Mouse (Mus musculus) mouse trophoblast stem cell (cell line): ENCODE results near the gene Nxnl1.
"Not testable (repeated sequence)": the region's sequence is repeated elsewhere in the genome, so short reads cannot be mapped to it uniquely, and the experiment has no call there.

Experiments used
- in situ Hi-C, 2 experiments: fragments of 300-500 bp; cut with MseI, MboI; formaldehyde crosslinking; loops; 2 replicates in 1 of 2; 3 replicates in 1 of 2; pipeline ENCODE4 v1.15.1; 2025

Nxnl1 gene

GRCm38 (mm10) chr8:71558071-71558957, 8.1 kb downstream of the Nxnl1 start, which contains the start of gene Tmem221:
Gene Tmem221 (minus strand): TSS chr8:71558871.
- in situ Hi-C loops: no loop called here

GRCm38 (mm10) chr8:71554644-71555043, 11.8 kb downstream of the Nxnl1 start:
- in situ Hi-C loops: no loop called here

DNA sequence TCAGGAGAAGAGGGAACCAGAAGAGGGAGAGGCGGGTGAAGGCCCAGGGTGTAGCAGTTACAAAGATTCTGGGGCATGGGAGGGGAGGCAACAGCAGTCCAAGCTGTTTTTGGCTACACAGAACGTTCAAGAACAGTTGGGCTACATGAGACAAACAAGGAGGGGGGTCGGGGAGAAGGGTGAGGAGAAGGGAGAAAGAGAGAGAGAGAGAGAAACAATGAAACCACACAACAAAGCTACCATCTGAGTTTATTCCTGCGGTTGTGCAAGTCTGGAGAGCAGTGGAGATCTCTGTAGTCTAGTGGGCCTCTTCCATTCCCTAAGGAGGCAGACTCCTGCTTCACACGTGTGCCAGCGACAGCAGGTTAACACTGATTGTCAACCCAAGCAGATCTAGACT, 12.4 kb downstream of the Nxnl1 start:
- in situ Hi-C loops: no loop called here

DNA sequence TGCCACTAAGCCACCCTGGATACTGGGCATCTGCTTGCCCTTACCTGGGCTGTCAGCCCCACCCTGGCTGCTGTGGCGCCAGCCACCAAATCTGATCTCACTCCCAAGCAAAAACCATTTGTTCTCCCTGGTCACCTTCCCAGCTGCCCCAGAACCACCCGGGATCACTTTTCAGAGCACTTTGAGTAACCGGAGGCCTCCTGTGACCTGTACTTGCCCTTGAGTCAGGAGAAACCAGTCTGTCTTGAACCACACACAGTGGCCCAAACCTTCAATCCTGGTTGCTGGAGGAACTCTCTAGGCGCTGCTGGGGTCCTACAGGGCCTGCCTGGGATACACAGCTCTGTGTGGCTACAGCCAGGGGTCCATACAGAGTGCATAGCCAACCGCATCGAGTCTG, 13.6 kb downstream of the Nxnl1 start:
- in situ Hi-C loops: no loop called here

DNA sequence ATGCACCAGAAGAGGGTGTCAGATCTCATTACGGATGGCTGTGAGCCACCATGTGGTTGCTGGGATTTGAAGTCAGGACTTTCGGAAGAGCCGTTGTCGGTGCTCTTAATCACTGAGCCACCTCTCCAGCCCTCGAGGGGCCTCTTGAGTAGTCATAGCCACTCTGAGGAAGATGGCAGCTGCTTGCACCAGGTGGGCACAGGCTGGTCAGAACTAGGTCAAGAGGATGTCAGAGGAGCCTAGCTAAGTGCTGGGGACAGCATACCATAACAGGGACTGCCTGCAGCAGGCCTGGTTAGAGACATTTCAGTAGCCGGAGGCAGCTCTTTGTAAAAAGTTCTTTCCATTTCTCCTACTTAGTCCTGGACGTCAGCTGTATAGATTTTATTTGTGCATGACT, 15.6 kb downstream of the Nxnl1 start:
- in situ Hi-C loops: no loop called here

- in situ Hi-C loops: no loop called here
These were observed 18.8 kb downstream of the Nxnl1 start for GRCm38 (mm10) chr8:71547590-71547989.

- in situ Hi-C loops: no loop called here
These were observed 21.3 kb downstream of the Nxnl1 start for GRCm38 (mm10) chr8:71545053-71545452.

DNA sequence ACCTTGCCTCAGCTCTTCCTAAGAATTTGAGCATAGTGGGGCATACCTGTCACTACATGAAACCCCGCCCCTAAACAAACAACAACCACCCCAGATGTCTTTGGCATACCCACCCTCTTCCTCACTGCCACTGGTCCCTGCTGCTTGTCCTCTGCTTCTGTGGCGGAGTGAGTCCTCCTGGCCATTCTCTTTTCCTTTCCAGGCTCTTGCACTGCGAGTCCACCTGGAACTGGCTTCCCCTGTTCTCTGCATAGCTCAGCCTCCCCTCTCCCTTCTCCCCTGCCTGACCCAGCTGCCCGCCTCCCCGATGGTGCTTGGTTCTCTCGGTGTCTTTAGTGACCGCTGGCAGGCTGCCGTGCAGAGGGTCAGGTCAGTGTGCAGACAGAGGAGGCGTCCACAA, 22.6 kb downstream of the Nxnl1 start:
- in situ Hi-C loops: no loop called here

DNA sequence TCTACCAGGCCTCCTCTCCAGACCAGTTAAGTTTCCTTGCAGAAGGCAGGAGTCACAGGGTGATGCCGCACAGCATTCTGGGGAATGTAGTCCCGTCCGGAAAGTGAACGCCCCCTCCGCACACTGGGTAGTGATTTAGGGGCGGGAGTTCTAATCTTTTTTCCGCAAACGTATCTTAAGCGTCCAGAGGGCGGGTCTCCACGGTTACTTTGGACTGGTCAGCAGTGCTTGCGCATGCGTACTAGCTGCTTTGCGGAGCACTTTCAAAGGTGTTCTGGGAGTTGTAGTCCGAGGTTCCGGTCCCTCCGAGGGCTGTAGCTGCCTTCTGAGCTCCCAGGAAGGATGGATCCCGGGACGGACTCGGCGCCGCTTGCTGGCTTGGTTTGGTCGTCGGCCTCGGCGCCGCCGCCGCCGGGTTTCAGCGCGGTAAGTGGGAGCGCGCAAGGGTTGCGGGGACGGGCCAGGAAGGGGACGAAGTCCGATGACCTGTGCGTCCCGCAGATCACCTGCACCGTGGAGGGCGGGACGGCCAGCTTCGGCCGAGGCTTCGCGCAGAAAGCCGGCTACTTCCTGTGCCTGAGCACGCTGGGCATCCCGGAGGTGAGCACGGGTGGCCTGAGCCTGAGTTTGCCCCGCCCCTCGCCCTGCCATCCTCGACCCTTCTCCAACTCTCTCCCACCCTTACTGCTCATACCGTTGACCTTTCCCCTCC, 23.6 kb downstream of the Nxnl1 start, which contains the start of gene Mvb12a:
TSS of gene Mvb12a (plus strand) at position 291 of the 712 bp plus-strand sequence.
- in situ Hi-C loops: no loop called here

DNA sequence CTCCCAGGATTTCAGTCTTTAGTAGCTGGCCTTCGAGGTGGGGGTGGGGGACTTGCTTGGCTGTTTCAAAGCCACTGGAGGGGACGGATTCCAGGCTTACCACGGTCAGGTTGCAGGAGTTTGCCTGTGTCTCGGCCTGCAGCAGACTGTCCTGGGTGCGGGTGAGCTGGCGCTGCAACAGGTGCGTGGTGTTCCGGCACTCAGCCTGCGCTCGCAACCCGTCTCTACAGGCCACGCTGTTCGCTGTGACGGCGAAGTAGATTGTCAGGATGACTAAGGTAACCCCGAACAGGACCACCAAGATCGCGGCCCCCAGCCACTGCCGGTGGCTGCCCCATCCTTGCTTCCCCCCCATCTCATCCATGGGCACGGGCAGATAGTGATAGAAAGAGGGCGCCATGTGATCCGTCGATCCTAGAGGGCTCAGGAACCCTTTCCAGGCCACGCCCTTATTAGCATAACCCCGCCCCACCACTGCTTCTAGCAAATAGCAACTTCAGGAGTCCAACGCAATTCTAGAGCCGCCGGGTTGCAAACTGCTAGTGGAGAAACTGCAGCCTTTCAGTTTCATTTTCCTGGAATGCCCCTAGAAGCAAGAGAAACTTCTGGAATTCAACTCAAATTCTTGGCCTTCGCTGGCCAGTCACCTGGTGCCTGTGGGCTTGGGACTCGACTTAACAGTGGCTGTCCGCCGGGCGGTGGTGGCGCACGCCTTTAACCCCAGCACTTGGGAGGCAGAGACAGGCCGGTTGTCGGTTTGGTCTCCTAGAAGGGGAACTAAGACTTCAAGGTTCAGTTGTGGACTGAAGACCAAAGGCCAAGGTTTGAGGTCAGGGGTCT, 29.2 kb downstream of the Nxnl1 start, which contains the start of gene Bst2:
TSS of gene Bst2 (minus strand) at position 429 of the 840 bp plus-strand sequence.
- in situ Hi-C loops: no loop called here

- in situ Hi-C loops: no loop called here
These were observed 30.7 kb downstream of the Nxnl1 start for GRCm38 (mm10) chr8:71535663-71536062.

DNA sequence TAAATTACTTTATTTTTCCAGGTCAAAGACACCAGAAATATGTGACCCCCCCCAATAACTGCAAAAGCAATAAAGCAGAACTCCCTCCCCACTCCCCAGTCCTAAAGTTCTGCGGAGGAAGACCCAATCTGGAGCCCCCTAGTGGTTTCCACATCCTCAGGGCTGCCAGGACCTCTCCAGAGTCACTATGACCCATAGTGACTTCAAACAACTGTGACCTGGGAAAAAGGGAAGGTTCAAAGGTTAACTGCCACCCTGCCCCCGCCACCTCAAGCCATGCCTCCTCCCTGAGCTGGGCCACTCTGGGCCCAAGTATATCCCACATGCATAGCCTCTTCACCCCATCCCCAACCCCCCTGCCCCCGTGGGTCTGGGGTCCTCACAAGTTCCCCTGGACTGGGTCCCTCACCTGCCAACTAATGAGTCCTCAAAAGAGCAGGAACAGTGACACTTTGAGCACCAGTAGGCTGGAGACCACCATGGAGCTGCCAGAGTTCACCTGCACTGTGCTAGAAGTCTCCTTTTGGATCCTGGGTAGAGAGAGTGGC, 32.1 kb downstream of the Nxnl1 start:
- in situ Hi-C loops: no loop called here

- in situ Hi-C loops: not testable (repeated sequence)
These were observed 35.5 kb downstream of the Nxnl1 start for GRCm38 (mm10) chr8:71530735-71531467.

- in situ Hi-C loops: no loop called here
These were observed 37.9 kb downstream of the Nxnl1 start for GRCm38 (mm10) chr8:71528362-71529073.

GRCm38 (mm10) chr8:71527162-71527870, 39.1 kb downstream of the Nxnl1 start:
- in situ Hi-C loops: no loop called here

DNA sequence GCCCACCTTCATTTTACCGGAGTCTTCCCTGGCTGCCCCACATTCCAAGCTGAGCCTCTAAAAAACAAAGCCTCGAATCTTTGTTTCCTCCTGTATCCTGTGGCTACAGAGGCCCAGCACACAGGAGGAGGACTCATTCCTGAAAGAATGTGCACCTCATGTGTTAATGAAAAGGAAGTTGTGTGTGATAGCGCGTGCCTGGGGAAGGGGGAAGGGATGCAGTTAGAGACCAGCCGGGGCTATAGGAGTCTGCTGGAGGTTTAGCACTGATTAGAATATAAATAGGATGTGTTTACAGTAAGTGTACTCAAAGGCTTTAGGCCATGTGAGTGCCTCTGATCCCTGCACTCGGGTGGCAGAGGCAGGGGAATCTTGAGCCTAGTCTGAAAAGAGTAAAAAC, 40.1 kb downstream of the Nxnl1 start:
- in situ Hi-C loops: no loop called here

GRCm38 (mm10) chr8:71525226-71526050, 41.0 kb downstream of the Nxnl1 start, which contains the start of gene Ccdc194:
Gene Ccdc194 (minus strand): TSS chr8:71525711.
- in situ Hi-C loops: no loop called here

DNA sequence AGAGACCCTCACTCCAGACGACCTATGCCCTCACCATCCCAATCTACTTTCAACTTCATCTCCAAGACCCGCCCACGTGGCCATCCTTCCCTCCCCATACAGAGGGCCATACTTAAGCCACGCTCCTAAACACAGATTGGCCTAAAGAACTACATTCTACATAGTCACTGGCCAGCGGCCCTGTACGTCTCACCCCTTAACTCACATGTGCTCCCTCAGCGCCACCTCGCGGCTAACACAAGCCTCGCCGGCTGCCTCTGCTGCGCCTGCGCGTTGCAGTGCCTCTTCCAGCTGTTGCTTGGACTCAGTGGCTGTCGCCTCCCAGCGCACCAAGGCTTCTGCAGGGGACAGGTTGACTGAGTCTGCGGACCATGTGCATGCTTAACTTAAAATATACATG, 44.8 kb downstream of the Nxnl1 start:
- in situ Hi-C loops: no loop called here
